Mouse (Mus musculus): Measurements from ENCODE around the gene Diexf. TPM values are rescaled to one million over a fixed set of nuclear protein-coding genes. Genes with fewer than 3 reads are reported as not detected.

The Diexf gene
- polyA plus RNA-seq, 1 experiment from 2014 or later = 10.6 TPM

- Histone ChIP-seq H3K27me3 (replicated peaks; ENCODE audit: low read depth, poor library complexity, severe bottlenecking) (no peaks in the 10 kb centered on the region), H3K27ac (replicated peaks) (no peak overlapping the region), H3K4me1 (peaks cover 23% of the 10 kb centered on the region), H3K36me3 (replicated peaks) (no peaks in the 10 kb centered on the region), H3K9me3 (no peaks in the 10 kb centered on the region), H3K4me3 (no peak overlapping the region)
- DNase-seq (ENCODE audit: low spot score) = no peak
- 77% methylated on average over 7 of the region's 7 CpGs for WGBS
Measured at GRCm38 (mm10) chr1:193083051-193083450, 47.0 kb downstream of the Diexf start.

- no peak overlapping the region for H3K4me3 ChIP-seq
- H3K27ac ChIP-seq (replicated peaks) = no peak overlapping the region
- H3K27me3 ChIP-seq (replicated peaks; ENCODE audit: low read depth, poor library complexity, severe bottlenecking) = no peaks in the 10 kb centered on the region
- no peak for DNase-seq (ENCODE audit: low spot score)
- 55% methylated on average over 10 of the region's 10 CpGs for WGBS
- no peaks in the 10 kb centered on the region for H3K9me3 ChIP-seq
- H3K4me1 ChIP-seq = peaks cover 21% of the 10 kb centered on the region
- no peaks in the 10 kb centered on the region for H3K36me3 ChIP-seq (replicated peaks)
Measured at GRCm38 (mm10) chr1:193082311-193082921, 47.7 kb downstream of the Diexf start.

DNA sequence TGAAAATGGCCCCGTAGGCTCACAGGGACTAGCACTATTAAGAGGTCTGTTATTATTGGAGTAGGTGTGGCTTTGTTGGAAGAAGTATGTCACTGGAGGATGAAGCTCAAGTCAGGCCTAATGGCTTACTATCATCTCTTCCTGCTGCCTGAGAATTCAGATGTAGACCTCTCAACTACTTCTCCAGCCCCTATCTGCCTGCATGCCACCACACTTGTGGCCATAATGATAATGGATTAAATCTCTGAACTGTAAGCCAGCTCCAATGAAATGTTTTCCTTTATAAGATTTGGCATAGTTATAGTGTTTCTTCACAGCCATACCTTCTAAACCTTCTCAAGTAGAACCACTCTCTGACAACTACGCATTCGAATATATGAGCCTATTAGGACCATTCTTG is 67.5 kb downstream of the Diexf start:
- Histone ChIP-seq H3K4me1 (no peaks in the 10 kb centered on the region), H3K27me3 (replicated peaks; ENCODE audit: low read depth, poor library complexity, severe bottlenecking) (no peaks in the 10 kb centered on the region), H3K4me3 (no peak overlapping the region), H3K36me3 (replicated peaks) (no peaks in the 10 kb centered on the region), H3K27ac (replicated peaks) (no peak overlapping the region), H3K9me3 (no peaks in the 10 kb centered on the region)
- DNase-seq (ENCODE audit: low spot score) = no peak
- 88% methylated on average over 3 of the region's 3 CpGs for WGBS

GRCm38 (mm10) chr1:193060167-193060566 is 69.9 kb downstream of the Diexf start:
- 89% methylated on average over 2 of the region's 2 CpGs for WGBS
- Histone ChIP-seq H3K9me3 (no peaks in the 10 kb centered on the region), H3K4me1 (no peaks in the 10 kb centered on the region), H3K27me3 (replicated peaks; ENCODE audit: low read depth, poor library complexity, severe bottlenecking) (no peaks in the 10 kb centered on the region), H3K4me3 (no peak overlapping the region), H3K36me3 (replicated peaks) (no peaks in the 10 kb centered on the region), H3K27ac (replicated peaks) (no peak overlapping the region)
- DNase-seq (ENCODE audit: low spot score) = no peak

GRCm38 (mm10) chr1:193059596-193059995 is 70.5 kb downstream of the Diexf start:
- H3K4me1 ChIP-seq = peaks cover 3% of the 10 kb centered on the region; the same call in 1 of the 2 replicates
- H3K27me3 ChIP-seq (replicated peaks; ENCODE audit: low read depth, poor library complexity, severe bottlenecking) = no peaks in the 10 kb centered on the region
- H3K27ac ChIP-seq (replicated peaks) = no peak overlapping the region
- WGBS = 79% methylated on average over 5 of the region's 5 CpGs
- DNase-seq (ENCODE audit: low spot score) = no peak
- no peaks in the 10 kb centered on the region for H3K9me3 ChIP-seq
- no peak overlapping the region for H3K4me3 ChIP-seq
- H3K36me3 ChIP-seq (replicated peaks) = no peaks in the 10 kb centered on the region

DNA sequence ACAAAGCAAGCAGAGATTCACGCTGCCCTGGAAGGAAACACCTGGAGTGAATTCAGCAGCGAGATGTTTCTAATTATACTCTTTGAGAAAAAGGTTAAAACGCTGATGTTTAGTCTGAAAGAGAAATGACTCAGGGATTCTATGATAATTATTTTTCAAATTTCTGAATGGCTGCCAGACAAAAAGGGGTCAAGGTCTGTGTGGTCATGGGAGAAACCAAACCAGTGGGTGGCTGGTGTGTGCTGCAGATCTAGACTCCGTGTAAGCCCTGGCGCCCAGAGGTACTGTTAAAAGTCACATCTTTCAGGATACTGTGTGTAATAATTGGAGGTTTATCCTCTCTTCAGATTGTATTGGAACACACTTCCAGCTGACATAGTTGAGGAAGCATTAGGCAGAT is 75.7 kb downstream of the Diexf start:
- H3K4me1 ChIP-seq = peaks cover 9% of the 10 kb centered on the region
- DNase-seq (ENCODE audit: low spot score) = no peak
- H3K27ac ChIP-seq (replicated peaks) = no peak overlapping the region
- H3K36me3 ChIP-seq (replicated peaks) = no peaks in the 10 kb centered on the region
- no peaks in the 10 kb centered on the region for H3K27me3 ChIP-seq (replicated peaks; ENCODE audit: low read depth, poor library complexity, severe bottlenecking)
- H3K9me3 ChIP-seq = no peaks in the 10 kb centered on the region
- 67% methylated on average over 5 of the region's 5 CpGs for WGBS
- H3K4me3 ChIP-seq = no peak overlapping the region

GRCm38 (mm10) chr1:193053065-193053464 is 77.0 kb downstream of the Diexf start:
- DNase-seq (ENCODE audit: low spot score) = no peak
- H3K9me3 ChIP-seq = no peaks in the 10 kb centered on the region
- H3K4me3 ChIP-seq = no peak overlapping the region
- no peaks in the 10 kb centered on the region for H3K27me3 ChIP-seq (replicated peaks; ENCODE audit: low read depth, poor library complexity, severe bottlenecking)
- H3K4me1 ChIP-seq = peaks cover 9% of the 10 kb centered on the region
- no peak overlapping the region for H3K27ac ChIP-seq (replicated peaks)
- H3K36me3 ChIP-seq (replicated peaks) = no peaks in the 10 kb centered on the region
- 81% methylated on average over 5 of the region's 5 CpGs for WGBS

DNA sequence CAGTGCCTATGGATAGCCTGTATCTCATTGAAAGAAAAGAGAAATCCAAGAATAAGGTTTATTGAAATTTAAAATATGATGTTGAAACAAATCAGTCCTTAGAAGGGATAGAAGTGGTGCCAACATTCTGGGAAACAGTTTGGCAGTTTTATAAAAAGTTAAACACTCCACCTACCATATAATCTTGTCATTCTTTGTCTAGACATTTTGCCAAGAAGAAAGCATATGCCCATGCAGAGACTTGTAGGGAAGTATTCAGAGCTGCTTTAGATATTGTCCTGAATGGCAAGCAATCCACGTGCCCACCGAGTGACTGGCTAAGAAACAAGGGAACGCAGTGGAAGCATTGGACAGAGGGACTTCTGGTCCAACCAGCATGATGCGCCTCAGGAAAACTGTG is 82.5 kb downstream of the Diexf start:
- 88% methylated on average over 4 of the region's 4 CpGs for WGBS
- no peak for DNase-seq (ENCODE audit: low spot score)
- H3K27me3 ChIP-seq (replicated peaks; ENCODE audit: low read depth, poor library complexity, severe bottlenecking) = no peaks in the 10 kb centered on the region

GRCm38 (mm10) chr1:193042760-193043295 is 87.2 kb downstream of the Diexf start:
- Histone ChIP-seq H3K4me1 (no peaks in the 10 kb centered on the region), H3K36me3 (replicated peaks) (no peaks in the 10 kb centered on the region), H3K27me3 (replicated peaks; ENCODE audit: low read depth, poor library complexity, severe bottlenecking) (no peaks in the 10 kb centered on the region), H3K27ac (replicated peaks) (no peak overlapping the region), H3K4me3 (no peak overlapping the region), H3K9me3 (no peaks in the 10 kb centered on the region)
- DNase-seq (ENCODE audit: low spot score) = no peak
- WGBS = 69% methylated on average over 3 of the region's 3 CpGs

More for the DNA sequence above, 82.5 kb downstream of the Diexf start:
- Histone ChIP-seq H3K4me1 (no peaks in the 10 kb centered on the region), H3K4me3 (no peak overlapping the region), H3K27ac (replicated peaks) (no peak overlapping the region), H3K9me3 (no peaks in the 10 kb centered on the region), H3K36me3 (replicated peaks) (no peaks in the 10 kb centered on the region)

Other genes with a start within 250 kb of the Diexf start
- 4.2 and 4.3 TPM in 2 replicates for gene Syt14, start 94.5 kb downstream of the Diexf start, polyA plus RNA-seq (2016; fragmentation: Nextera tagmentation; extraction: Ambion mirVana)
- gene Irf6, start 22.8 kb upstream of the Diexf start, polyA plus RNA-seq (2016; fragmentation: Nextera tagmentation; extraction: Ambion mirVana) = 9.0 and 11.1 TPM in 2 replicates
- gene A130010J15Rik, start 37.8 kb upstream of the Diexf start, polyA plus RNA-seq (2016; fragmentation: Nextera tagmentation; extraction: Ambion mirVana) = 16.4 and 18.0 TPM in 2 replicates
- gene Traf3ip3, start 71.4 kb upstream of the Diexf start, polyA plus RNA-seq (2016; fragmentation: Nextera tagmentation; extraction: Ambion mirVana) = 0.71 and 0.88 TPM in 2 replicates
- gene Lamb3, start 77.4 kb upstream of the Diexf start, polyA plus RNA-seq (2016; fragmentation: Nextera tagmentation; extraction: Ambion mirVana) = 0.31 and 0.66 TPM in 2 replicates
- gene Hsd11b1, start 133.8 kb upstream of the Diexf start, polyA plus RNA-seq (2016; fragmentation: Nextera tagmentation; extraction: Ambion mirVana) = 0.41 TPM in 1 of 2 replicates, not detected in the other
- gene G0s2, start 142.9 kb upstream of the Diexf start, polyA plus RNA-seq (2016; fragmentation: Nextera tagmentation; extraction: Ambion mirVana) = 7.0 and 7.7 TPM in 2 replicates
- gene Camk1g, start 240.0 kb upstream of the Diexf start, polyA plus RNA-seq (2016; fragmentation: Nextera tagmentation; extraction: Ambion mirVana) = 15.6 and 17.5 TPM in 2 replicates

All from embryonic facial prominence, embryonic 10.5 days (tissue).